Mouse (Mus musculus): ENCODE data around the gene Btbd35f13.
"Not testable (repeated sequence)": the region's sequence is repeated elsewhere in the genome, so short reads cannot be mapped to it uniquely, and the experiment has no call there.

Gene Btbd35f13

DNA sequence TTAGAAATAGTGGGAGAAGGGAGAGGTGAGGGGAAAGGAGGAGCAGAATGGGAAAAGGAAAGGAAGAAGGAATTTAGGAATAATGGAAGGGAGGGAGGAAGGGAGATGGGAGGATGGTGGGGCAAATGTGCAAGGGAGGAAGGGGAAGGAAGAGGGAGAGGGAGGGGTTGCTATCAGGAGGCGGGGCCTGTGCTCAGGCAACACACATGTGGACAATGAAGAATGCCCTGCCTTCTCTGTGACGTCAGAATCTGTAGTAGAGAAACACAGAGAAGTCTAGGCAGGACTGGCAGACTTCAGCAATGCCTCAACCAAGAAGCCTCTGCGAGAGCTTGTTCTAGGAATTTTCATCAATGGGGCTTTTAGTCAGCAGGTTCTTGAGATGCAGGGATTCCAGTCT, at the start of gene Btbd35f13:
Gene Btbd35f13, plus strand, starts transcription at position 301 of the 400 bp plus-strand sequence.
- not testable (repeated sequence) for DNase-seq

DNA sequence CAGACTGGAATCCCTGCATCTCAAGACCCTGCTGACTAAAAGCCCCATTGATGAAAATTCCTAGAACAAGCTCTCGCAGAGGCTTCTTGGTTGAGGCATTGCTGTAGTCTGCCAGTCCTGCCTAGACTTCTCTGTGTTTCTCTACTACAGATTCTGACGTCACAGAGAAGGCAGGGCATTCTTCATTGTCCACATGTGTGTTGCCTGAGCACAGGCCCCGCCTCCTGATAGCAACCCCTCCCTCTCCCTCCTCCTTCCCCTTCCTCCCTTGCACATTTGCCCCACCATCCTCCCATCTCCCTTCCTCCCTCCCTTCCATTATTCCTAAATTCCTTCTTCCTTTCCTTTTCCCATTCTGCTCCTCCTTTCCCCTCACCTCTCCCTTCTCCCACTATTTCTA, 45.3 kb downstream of the Btbd35f13 start, which contains the start of gene Btbd35f14:
Gene Btbd35f14, minus strand, starts transcription at position 101 of the 400 bp plus-strand sequence.
- not testable (repeated sequence) for DNase-seq

Data from kidney, adult 8-10 months (tissue).